Mouse (Mus musculus) CH12.LX (cell line): Measurements from ENCODE around the gene Gm28047. TPM values are rescaled to one million over a fixed set of nuclear protein-coding genes. Genes with fewer than 3 reads are reported as not detected.
A peak's percentile ranks its signal among the peaks of the same experiment; 100 is the strongest.

Experiments
- DNase-seq: peaks from one replicate; pipeline ENCODE4 v3.0.0-alpha.2; 2013; ENCODE audit errors: extremely low read depth
- H3K27ac ChIP-seq: 2 replicates; pipeline ENCODE4 v1.5.1; 2012; ENCODE audit warnings: low read depth, mild to moderate bottlenecking, control low read depth, moderate library complexity; ENCODE audit not compliant: insufficient read depth
- H3K27me3 ChIP-seq: replicated peaks from 2 replicates; pipeline ENCODE3; 2012; ENCODE audit warnings: inconsistent platforms
- H3K36me3 ChIP-seq, 2 experiments: replicated peaks in 1 of 2; 2 replicates each; pipeline versions ENCODE3 to v1.6.1; 2012; ENCODE audit warnings: inconsistent platforms in 1 of 2, low read length in 1 of 2, mild to moderate bottlenecking in 1 of 2, mixed read lengths in 1 of 2, moderate library complexity in 1 of 2; ENCODE audit not compliant: control insufficient read depth in 1 of 2, insufficient read depth in 1 of 2
- H3K4me1 ChIP-seq, 2 experiments: 2 replicates each; pipeline ENCODE4 v1.6.1; 2012; ENCODE audit warnings: inconsistent platforms in 1 of 2, moderate library complexity in 1 of 2; ENCODE audit not compliant: insufficient read depth in 2 of 2, control insufficient read depth in 1 of 2
- H3K4me2 ChIP-seq: 2 replicates; pipeline ENCODE4 v1.6.1; 2012; ENCODE audit warnings: low read depth, mild to moderate bottlenecking, control low read depth; ENCODE audit not compliant: poor library complexity, insufficient read depth, severe bottlenecking
- H3K4me3 ChIP-seq, 3 experiments: fragments of 150-350 bp in 1 of 3; sonication (generic) in 1 of 3; replicated peaks in 1 of 3; 2 replicates each; pipeline versions ENCODE3 to v1.5.1; 2011 to 2012; ENCODE audit warnings: low read depth in 2 of 3, low read length in 2 of 3, mild to moderate bottlenecking in 2 of 3, moderate library complexity in 2 of 3, control low read depth in 1 of 3, improper control_type of control experiment in 1 of 3, inconsistent platforms in 1 of 3, mixed read lengths in 1 of 3; ENCODE audit not compliant: poor library complexity in 1 of 3
- H3K79me2 ChIP-seq: replicated peaks from 2 replicates; pipeline ENCODE4 v1.6.1; 2012; ENCODE audit warnings: mild to moderate bottlenecking, moderate library complexity; ENCODE audit not compliant: control insufficient read depth, poor library complexity, insufficient read depth, severe bottlenecking; ENCODE audit errors: extremely low read depth
- H3K9ac ChIP-seq: 2 replicates; pipeline ENCODE4 v1.6.1; 2012; ENCODE audit warnings: low read depth, mild to moderate bottlenecking, control low read depth, moderate library complexity; ENCODE audit not compliant: insufficient read depth
- H3K9me3 ChIP-seq: replicated peaks from 2 replicates; pipeline ENCODE3; 2012; ENCODE audit warnings: low read length, inconsistent platforms, mixed read lengths
- CTCF ChIP-seq, 2 experiments: IDR thresholded peaks in 1 of 2; conservative IDR thresholded peaks in 1 of 2; 2 replicates each; pipeline ENCODE4 v1.5.1; 2011 to 2012; ENCODE audit warnings: low read depth in 2 of 2, low read length in 2 of 2, improper control_type of control experiment in 1 of 2, inconsistent platforms in 1 of 2, mild to moderate bottlenecking in 1 of 2, moderate library complexity in 1 of 2
- E2F4 ChIP-seq: IDR thresholded peaks from 2 replicates; pipeline ENCODE4 v1.6.1; 2011; ENCODE audit warnings: low read depth, low read length, improper control_type of control experiment; ENCODE audit not compliant: insufficient replicate concordance
- EP300 ChIP-seq: IDR thresholded peaks from 2 replicates; pipeline ENCODE4 v1.6.1; 2011; ENCODE audit warnings: low read length, improper control_type of control experiment
- ETS1 ChIP-seq: conservative IDR thresholded peaks from 2 replicates; pipeline ENCODE4 v1.6.1; 2012; ENCODE audit warnings: low read depth, mild to moderate bottlenecking, inconsistent platforms, low read length, improper control_type of control experiment, moderate library complexity
- HCFC1 ChIP-seq: IDR thresholded peaks from 2 replicates; pipeline ENCODE4 v1.6.1; 2012; ENCODE audit warnings: low read depth, mild to moderate bottlenecking, inconsistent platforms, low read length, improper control_type of control experiment
- IRF4 ChIP-seq: IDR thresholded peaks from 2 replicates; pipeline ENCODE4 v1.6.1; 2014; ENCODE audit warnings: low read depth, mild to moderate bottlenecking, inconsistent platforms, low read length, improper control_type of control experiment
- JUND ChIP-seq: conservative IDR thresholded peaks from 2 replicates; pipeline ENCODE4 v1.6.1; 2011; ENCODE audit warnings: low read depth, low read length, improper control_type of control experiment
- KAT2A ChIP-seq: IDR thresholded peaks from 2 replicates; pipeline ENCODE4 v1.6.1; 2012; ENCODE audit warnings: low read length, improper control_type of control experiment, inconsistent platforms; ENCODE audit not compliant: insufficient replicate concordance
- MAFK ChIP-seq: IDR thresholded peaks from 2 replicates; pipeline ENCODE4 v1.6.1; 2011; ENCODE audit warnings: low read length, improper control_type of control experiment; ENCODE audit not compliant: insufficient replicate concordance
- MAZ ChIP-seq: IDR thresholded peaks from 2 replicates; pipeline ENCODE4 v1.6.1; 2012; ENCODE audit warnings: low read depth, mild to moderate bottlenecking, inconsistent platforms, low read length, improper control_type of control experiment, moderate library complexity
- NELFE ChIP-seq: IDR thresholded peaks from 2 replicates; pipeline ENCODE4 v1.6.1; 2011; ENCODE audit warnings: low read depth, low read length, improper control_type of control experiment
- PAX5 ChIP-seq: IDR thresholded peaks from 2 replicates; pipeline ENCODE4 v1.6.1; 2012; ENCODE audit warnings: low read length, inconsistent platforms, mixed read lengths
- POLR2A ChIP-seq: IDR thresholded peaks from 2 replicates; pipeline ENCODE4 v1.6.1; 2011; ENCODE audit warnings: low read depth, mild to moderate bottlenecking, improper control_type of control experiment, low read length
- SIN3A ChIP-seq: IDR thresholded peaks from 2 replicates; pipeline ENCODE4 v1.6.1; 2012; ENCODE audit warnings: low read length, improper control_type of control experiment, inconsistent platforms
- TBP ChIP-seq: conservative IDR thresholded peaks from 2 replicates; pipeline ENCODE4 v1.6.1; 2011; ENCODE audit warnings: low read depth, low read length, improper control_type of control experiment
- TCF12 ChIP-seq: IDR thresholded peaks from 2 replicates; pipeline ENCODE4 v1.6.1; 2014; ENCODE audit warnings: low read depth, mild to moderate bottlenecking, inconsistent platforms, low read length, improper control_type of control experiment
- UBTF ChIP-seq: IDR thresholded peaks from 2 replicates; pipeline ENCODE4 v1.6.1; 2012; ENCODE audit warnings: low read depth, mild to moderate bottlenecking, inconsistent platforms, low read length, improper control_type of control experiment, moderate library complexity
- USF1 ChIP-seq: IDR thresholded peaks from 2 replicates; pipeline ENCODE4 v1.6.1; 2014; ENCODE audit warnings: low read depth, mild to moderate bottlenecking, inconsistent platforms, low read length, improper control_type of control experiment
- USF2 ChIP-seq: conservative IDR thresholded peaks from 2 replicates; pipeline ENCODE4 v1.6.1; 2011; ENCODE audit warnings: low read depth, low read length, improper control_type of control experiment
- ZKSCAN1 ChIP-seq: IDR thresholded peaks from 2 replicates; pipeline ENCODE4 v1.6.1; 2012; ENCODE audit warnings: low read depth, inconsistent platforms, low read length, improper control_type of control experiment, borderline replicate concordance
- ZMIZ1 ChIP-seq: IDR thresholded peaks from 2 replicates; pipeline ENCODE4 v1.6.1; 2012; ENCODE audit warnings: low read depth, mild to moderate bottlenecking, inconsistent platforms, low read length, improper control_type of control experiment
- ZNF384 ChIP-seq: IDR thresholded peaks from 2 replicates; pipeline ENCODE4 v1.6.1; 2012; ENCODE audit warnings: low read depth, low read length, improper control_type of control experiment, inconsistent platforms
- dilution Hi-C: fragments of 300-500 bp; cut with MboI; formaldehyde crosslinking; loops from 2 replicates; pipeline ENCODE4 v1.14.3; 2020; ENCODE audit warnings: low sequenced_read_pairs; ENCODE audit not compliant: extremely low pct_unique_long_range_greater_than_20kb, extremely low pct_ligation_motif_present
- in situ Hi-C: fragments of 300-500 bp; cut with MboI; formaldehyde crosslinking; loops from 3 replicates; pipeline ENCODE4 v1.14.3; 2019; ENCODE audit warnings: low sequenced_read_pairs, low pct_ligation_motif_present, low pct_unique_long_range_greater_than_20kb, mixed read lengths
- polyA plus RNA-seq: library from polyadenylated mRNA; unstranded; fragments of >175 nt; gene quantifications from 2 replicates; pipeline ENCODE4 v1.2.1, GENCODE M21; 2012; ENCODE audit warnings: low read depth; ENCODE audit not compliant: insufficient read length
- total RNA-seq, 2 experiments: library from RNA; depleted of rRNA; stranded (reverse); fragments of 300-350 nt in 1 of 2; fragments of >200 nt in 1 of 2; gene quantifications; 2 replicates each; pipeline ENCODE4 v1.2.3; 2012 to 2014

Gene Gm28047
- total and polyA plus RNA-seq, 3 experiments, result not detected

- dilution Hi-C loops, result no loop called here
- Histone ChIP-seq H3K9me3 (no peaks in the 10 kb centered on the region), H3K4me3 (no peak overlapping the region)
Measured at GRCm38 (mm10) chr15:102622536-102622935, 2.3 kb downstream of the Gm28047 start.

GRCm38 (mm10) chr15:102620765-102621164 is 4.1 kb downstream of the Gm28047 start:
- Histone ChIP-seq H3K4me2 (no peak overlapping the region), H3K9me3 (no peaks in the 10 kb centered on the region), H3K4me3 (no peak overlapping the region), H3K79me2 (peaks cover 18% of the 10 kb centered on the region), H3K27ac (no peak overlapping the region), H3K4me1 (peaks cover under 1 to 46% of the 10 kb centered on the region in 2 experiments; a peak in 2 of 4 replicates), H3K27me3 (no peaks in the 10 kb centered on the region), H3K9ac (no peak overlapping the region), H3K36me3 (peaks cover 0 to 25% of the 10 kb centered on the region in 2 experiments)
- dilution Hi-C loops, result no loop called here
- in situ Hi-C loops, result no loop called here
- TF ChIP-seq CTCF (conservative IDR thresholded peaks at IDR 0.05 in 1 of 2, IDR thresholded peaks at IDR 0.05 in 1 of 2; ENCODE audit: low read depth in 2 of 2, low read length in 2 of 2) (peak in 1 of 2 experiments; percentile 27; a peak in 2 of 4 replicates), ZMIZ1 (no peak)
- DNase-seq, result no peak

More at GRCm38 (mm10) chr15:102622536-102622935, 2.3 kb downstream of the Gm28047 start:
- no peak for DNase-seq
- Histone ChIP-seq H3K36me3 (peaks cover 0 to 23% of the 10 kb centered on the region in 2 experiments), H3K4me2 (no peak overlapping the region), H3K4me1 (peaks cover 6 to 51% of the 10 kb centered on the region in 2 experiments; a peak in 3 of 4 replicates), H3K9ac (no peak overlapping the region), H3K79me2 (peaks cover 18% of the 10 kb centered on the region), H3K27me3 (no peaks in the 10 kb centered on the region), H3K27ac (no peak overlapping the region)
- TF ChIP-seq TCF12 (no peak), POLR2A (no peak), ZNF384 (peak; percentile 59; the same call in 1 of the 2 replicates), USF1 (no peak)
- in situ Hi-C loops, result no loop called here

GRCm38 (mm10) chr15:102619486-102619885 is 5.4 kb downstream of the Gm28047 start:
- peaks cover 0 to 48% of the 10 kb centered on the region in 2 experiments; a peak in 2 of 4 replicates for H3K4me1 ChIP-seq
- no peak overlapping the region for H3K4me2 ChIP-seq
- no peak for TF ChIP-seq POLR2A
- TF ChIP-seq E2F4, result no peak
- TF ChIP-seq MAFK, result no peak
- no peak for TF ChIP-seq JUND
- no peak for TF ChIP-seq MAZ
- no peak for TF ChIP-seq TBP
- TF ChIP-seq SIN3A, result no peak
- TF ChIP-seq EP300, result no peak
- no peak for TF ChIP-seq NELFE
- no peak for TF ChIP-seq USF2
- TF ChIP-seq CTCF (conservative IDR thresholded peaks at IDR 0.05 in 1 of 2, IDR thresholded peaks at IDR 0.05 in 1 of 2; ENCODE audit: low read depth in 2 of 2, low read length in 2 of 2), result no peak
- no peak for TF ChIP-seq UBTF
- TF ChIP-seq ZKSCAN1, result no peak
- no peak for TF ChIP-seq IRF4
- TF ChIP-seq HCFC1, result no peak
- no peak for TF ChIP-seq PAX5
- TF ChIP-seq KAT2A, result no peak
- no peak for TF ChIP-seq USF1
- TF ChIP-seq ETS1, result no peak
- no peak overlapping the region for H3K9ac ChIP-seq
- peaks cover 16% of the 10 kb centered on the region for H3K79me2 ChIP-seq
- H3K36me3 ChIP-seq, result peaks cover 0 to 25% of the 10 kb centered on the region in 2 experiments
- no peaks in the 10 kb centered on the region for H3K9me3 ChIP-seq
- H3K27me3 ChIP-seq, result no peaks in the 10 kb centered on the region
- no peak overlapping the region for H3K4me3 ChIP-seq
- no peak overlapping the region for H3K27ac ChIP-seq
- in situ Hi-C loops, result no loop called here
- DNase-seq, result no peak
- dilution Hi-C loops, result no loop called here
